Mouse (Mus musculus) E14TG2a.4 (cell line): ENCODE data around the gene Rab1b.
A peak's percentile ranks its signal among the peaks of the same experiment; 100 is the strongest.

Experiments used
- CTCF ChIP-seq: conservative IDR thresholded peaks from 2 replicates; pipeline ENCODE4 v1.5.1; 2014; ENCODE audit warnings: low read length
- NANOG ChIP-seq: IDR thresholded peaks from 2 replicates; pipeline ENCODE4 v1.6.1; 2014; ENCODE audit warnings: borderline replicate concordance, low read length, mixed read lengths
- POU5F1 ChIP-seq: IDR thresholded peaks from 2 replicates; pipeline ENCODE4 v1.6.1; 2014; ENCODE audit warnings: low read length, borderline replicate concordance

DNA sequence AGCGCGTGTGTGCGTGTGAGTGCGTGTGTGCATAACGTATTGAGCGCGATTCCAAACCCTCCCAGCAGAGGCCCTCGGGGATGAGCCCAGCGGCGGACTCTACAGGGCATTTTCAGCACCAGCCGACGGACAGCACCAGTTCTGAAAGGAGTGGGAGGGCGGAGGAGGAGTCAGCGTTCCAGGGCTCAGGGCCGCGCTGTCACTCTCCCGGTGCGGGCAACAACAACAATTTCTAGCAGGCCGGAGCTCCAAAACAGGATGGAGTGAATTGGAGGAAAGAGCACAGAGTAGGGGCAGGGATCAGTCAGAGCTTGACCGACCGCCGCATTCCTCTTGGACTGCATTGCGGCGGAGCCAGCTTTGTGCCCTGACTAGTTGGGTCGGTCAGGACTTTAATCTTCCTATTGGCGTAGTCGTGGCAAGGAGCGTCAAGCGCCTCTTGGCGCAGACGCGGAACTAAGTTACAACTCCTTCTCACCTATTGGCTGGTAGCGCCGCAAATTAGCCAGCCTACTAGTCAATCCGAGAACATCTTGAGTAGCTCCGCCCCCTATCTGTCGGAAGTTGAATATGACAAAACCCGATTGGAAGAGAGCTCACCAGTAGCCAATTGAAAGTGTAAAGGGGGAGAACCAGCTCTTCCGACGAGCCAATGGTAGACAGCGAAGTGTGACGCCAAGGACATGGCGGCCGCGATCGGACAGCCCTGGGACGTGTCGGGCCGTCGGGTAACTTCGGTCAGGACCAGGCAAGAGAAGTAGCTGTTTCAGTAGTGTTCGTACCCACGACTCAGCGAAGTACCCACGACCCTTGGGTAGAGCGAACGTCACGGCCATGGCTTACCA lies 18.8 kb downstream of the Rab1b start, which contains the start of gene Yif1a:
- TF ChIP-seq CTCF (peak; percentile 22; the same call in 1 of the 2 replicates), NANOG (peak; percentile 5; the same call in 1 of the 2 replicates), POU5F1 (no peak)
